Mouse (Mus musculus) midbrain, embryonic 16.5 days (tissue): Measurements from ENCODE around the gene Bclaf3. TPM values are rescaled to one million over a fixed set of nuclear protein-coding genes. Genes with fewer than 3 reads are reported as not detected.
"Not testable (repeated sequence)": the region's sequence is repeated elsewhere in the genome, so short reads cannot be mapped to it uniquely, and the experiment has no call there.

Experiments used
- ATAC-seq: fragments of 200-750 bp; cut with Nextera tagmentation; 2 replicates; pipeline ENCODE4 v1.8.0; 2017; ENCODE audit warnings: moderate TSS enrichment
- H3K27ac ChIP-seq: fragments of 300-500 bp; sonication (generic); 2 replicates; pipeline ENCODE4 v1.5.1; 2014; ENCODE audit warnings: mild to moderate bottlenecking, low read length, mixed read lengths
- H3K27me3 ChIP-seq: fragments of 300-500 bp; sonication (generic); 2 replicates; pipeline ENCODE4 v1.6.1; 2014; ENCODE audit warnings: low read depth, low read length, mixed read lengths; ENCODE audit not compliant: control insufficient read depth, insufficient read depth
- H3K36me3 ChIP-seq: fragments of 300-500 bp; sonication (generic); 2 replicates; pipeline ENCODE4 v1.6.1; 2014; ENCODE audit warnings: mild to moderate bottlenecking, low read length, moderate library complexity, mixed read lengths; ENCODE audit not compliant: control insufficient read depth, insufficient read depth
- H3K4me1 ChIP-seq: fragments of 300-500 bp; sonication (generic); 2 replicates; pipeline ENCODE4 v1.6.1; 2014; ENCODE audit warnings: mild to moderate bottlenecking, low read length, mixed read lengths; ENCODE audit not compliant: control insufficient read depth, insufficient read depth
- H3K4me2 ChIP-seq: fragments of 300-500 bp; sonication (generic); 2 replicates; pipeline ENCODE4 v1.6.1; 2014; ENCODE audit warnings: mild to moderate bottlenecking, low read length, mixed read lengths
- H3K4me3 ChIP-seq: fragments of 300-500 bp; sonication (generic); 2 replicates; pipeline ENCODE4 v1.5.1; 2014; ENCODE audit warnings: low read depth, mild to moderate bottlenecking, low read length, moderate library complexity, mixed read lengths
- H3K9ac ChIP-seq: fragments of 300-500 bp; sonication (generic); 2 replicates; pipeline ENCODE4 v1.6.1; 2014; ENCODE audit warnings: low read depth, low read length, mixed read lengths
- H3K9me3 ChIP-seq: fragments of 300-500 bp; sonication (generic); replicated peaks from 2 replicates; pipeline ENCODE4 v1.6.1; 2014; ENCODE audit warnings: mild to moderate bottlenecking, low read length, mixed read lengths; ENCODE audit not compliant: control insufficient read depth, poor library complexity, severe bottlenecking
- WGBS: fragments of 180-500 bp; shearing (Covaris S2); extraction: QIAGEN DNeasy Blood & Tissue Kit; methylation state at CpG from one replicate; pipeline ENCODE4 v1.1.7; 2014; 5-methylcytosine and 5-hydroxymethylcytosine counted together
- polyA plus RNA-seq: library from polyadenylated mRNA; unstranded; fragments of >200 nt; fragmentation: Nextera tagmentation; extraction: Ambion mirVana; gene quantifications from 2 replicates; pipeline ENCODE4 v1.2.1, GENCODE M21; 2015

Bclaf3 gene
- 22.7 and 26.3 TPM in 2 replicates for polyA plus RNA-seq

- Histone ChIP-seq H3K4me1 (no peaks in the 10 kb centered on the region), H3K4me3 (no peak within 1 kb of the TSS), H3K36me3 (no peaks in the 10 kb centered on the region), H3K27me3 (no peaks in the 10 kb centered on the region), H3K9me3 (no peaks in the 10 kb centered on the region), H3K27ac (no peak within 1 kb of the TSS), H3K4me2 (no peak within 1 kb of the TSS), H3K9ac (no peak within 1 kb of the TSS)
- WGBS, result 83% methylated on average over 6 of the region's 6 CpGs
- ATAC-seq, result no peak
These were observed at the start of gene Bclaf3 for GRCm38 (mm10) chrX:159526388-159526787. Gene Bclaf3 (plus strand): TSS chrX:159526688.

- not testable (repeated sequence) for H3K9ac ChIP-seq, H3K4me1 ChIP-seq, H3K36me3 ChIP-seq, H3K27ac ChIP-seq, H3K27me3 ChIP-seq, H3K4me3 ChIP-seq, H3K9me3 ChIP-seq, H3K4me2 ChIP-seq, ATAC-seq
- WGBS, result 89% methylated on average over 4 of the region's 4 CpGs
These were observed 48.1 kb upstream of the Bclaf3 start for GRCm38 (mm10) chrX:159478243-159478940.

- H3K9me3 ChIP-seq, result no peaks in the 10 kb centered on the region
These were observed 42.2 kb upstream of the Bclaf3 start for GRCm38 (mm10) chrX:159484247-159484646.

GRCm38 (mm10) chrX:159503181-159503580, 23.3 kb upstream of the Bclaf3 start:
- WGBS, result 46% methylated on average over 2 of the region's 2 CpGs
- no peak overlapping the region for H3K27ac ChIP-seq
- H3K4me1 ChIP-seq, result no peaks in the 10 kb centered on the region
- H3K4me3 ChIP-seq, result no peak overlapping the region
- no peak overlapping the region for H3K9ac ChIP-seq
- H3K36me3 ChIP-seq, result no peaks in the 10 kb centered on the region
- no peak for ATAC-seq
- H3K27me3 ChIP-seq, result no peaks in the 10 kb centered on the region
- H3K4me2 ChIP-seq, result no peak overlapping the region
- H3K9me3 ChIP-seq, result no peaks in the 10 kb centered on the region

More at GRCm38 (mm10) chrX:159484247-159484646, 42.2 kb upstream of the Bclaf3 start:
- H3K27me3 ChIP-seq, result no peaks in the 10 kb centered on the region
- H3K4me2 ChIP-seq, result no peak overlapping the region
- no peak overlapping the region for H3K4me3 ChIP-seq
- H3K4me1 ChIP-seq, result no peaks in the 10 kb centered on the region
- H3K27ac ChIP-seq, result no peak overlapping the region
- WGBS, result 95% methylated on average over 1 of the region's 1 CpGs
- H3K9ac ChIP-seq, result no peak overlapping the region
- no peaks in the 10 kb centered on the region for H3K36me3 ChIP-seq
- no peak for ATAC-seq

GRCm38 (mm10) chrX:159508331-159509036, 18.0 kb upstream of the Bclaf3 start:
- Histone ChIP-seq H3K9ac (no peak overlapping the region), H3K36me3 (no peaks in the 10 kb centered on the region), H3K4me3 (no peak overlapping the region), H3K27me3 (no peaks in the 10 kb centered on the region), H3K4me2 (no peak overlapping the region), H3K4me1 (no peaks in the 10 kb centered on the region), H3K27ac (no peak overlapping the region), H3K9me3 (no peaks in the 10 kb centered on the region)
- whole genome bisulfite sequencing, result 65% methylated on average over 18 of the region's 19 CpGs
- no peak for ATAC-seq

- no peaks in the 10 kb centered on the region for H3K9me3 ChIP-seq
- no peaks in the 10 kb centered on the region for H3K27me3 ChIP-seq
- no peak overlapping the region for H3K4me3 ChIP-seq
- no peak for ATAC-seq
- H3K4me1 ChIP-seq, result no peaks in the 10 kb centered on the region
- no peak overlapping the region for H3K27ac ChIP-seq
- H3K4me2 ChIP-seq, result no peak overlapping the region
- no peaks in the 10 kb centered on the region for H3K36me3 ChIP-seq
- WGBS, result 72% methylated on average over 4 of the region's 4 CpGs
- H3K9ac ChIP-seq, result no peak overlapping the region
These were observed 17.4 kb upstream of the Bclaf3 start for GRCm38 (mm10) chrX:159509042-159509441.

- H3K4me3 ChIP-seq, result no peak overlapping the region
- no peaks in the 10 kb centered on the region for H3K9me3 ChIP-seq
- no peak overlapping the region for H3K9ac ChIP-seq
- ATAC-seq, result no peak
- H3K27me3 ChIP-seq, result no peaks in the 10 kb centered on the region
- no peak overlapping the region for H3K4me2 ChIP-seq
- H3K27ac ChIP-seq, result no peak overlapping the region
- no peaks in the 10 kb centered on the region for H3K4me1 ChIP-seq
- WGBS, result 76% methylated on average over 19 of the region's 19 CpGs
- H3K36me3 ChIP-seq, result no peaks in the 10 kb centered on the region
These were observed 16.4 kb upstream of the Bclaf3 start for GRCm38 (mm10) chrX:159509847-159510715.

- no peak for ATAC-seq
These were observed 15.8 kb upstream of the Bclaf3 start for GRCm38 (mm10) chrX:159510716-159511051.

More at GRCm38 (mm10) chrX:159510716-159511051, 15.8 kb upstream of the Bclaf3 start:
- Histone ChIP-seq H3K36me3 (no peaks in the 10 kb centered on the region), H3K27me3 (no peaks in the 10 kb centered on the region), H3K27ac (no peak overlapping the region), H3K4me2 (no peak overlapping the region), H3K4me3 (no peak overlapping the region), H3K4me1 (no peaks in the 10 kb centered on the region), H3K9ac (no peak overlapping the region), H3K9me3 (no peaks in the 10 kb centered on the region)
- WGBS, result 82% methylated on average over 9 of the region's 9 CpGs
